Mouse (Mus musculus) C2C12 (cell line): ENCODE measurements around the gene Vamp4.

ENCODE experiments used
- CTCF ChIP-seq: IDR thresholded peaks from one replicate; pipeline ENCODE4 v1.5.1; 2011; ENCODE audit not compliant: control insufficient read depth, insufficient read depth, insufficient read length
- MYOG ChIP-seq: IDR thresholded peaks from one replicate; pipeline ENCODE4 v1.6.1; 2011; ENCODE audit not compliant: control insufficient read depth, insufficient read length; ENCODE audit errors: extremely low read depth
- USF1 ChIP-seq: IDR thresholded peaks from one replicate; pipeline ENCODE4 v1.6.1; 2011; ENCODE audit warnings: low read depth, mild to moderate bottlenecking, control low read depth, moderate library complexity

- no peak for TF ChIP-seq CTCF
- no peak for TF ChIP-seq USF1
- no peak for TF ChIP-seq MYOG
Measured at GRCm38 (mm10) chr1:162532330-162532729, 38.0 kb upstream of the Vamp4 start.
